Mouse (Mus musculus) heart, adult 11 months (tissue): ENCODE measurements around the gene Itih4.

Experiments used
- DNase-seq: peaks from one replicate; pipeline ENCODE4 v3.0.0; 2022

Itih4 gene

GRCm38 (mm10) chr14:30886204-30886603, at the start of gene Itih4:
Itih4 (plus strand) TSS chr14:30886476.
- no peak for DNase-seq

GRCm38 (mm10) chr14:30837416-30837996, 48.8 kb upstream of the Itih4 start:
- DNase-seq = peak; percentile 89

- DNase-seq = no peak
These were observed 42.6 kb upstream of the Itih4 start for GRCm38 (mm10) chr14:30843701-30844100.

- no peak for DNase-seq
These were observed 35.8 kb upstream of the Itih4 start for GRCm38 (mm10) chr14:30850504-30850903.

- peak; percentile 93 for DNase-seq
These were observed 34.0 kb upstream of the Itih4 start for GRCm38 (mm10) chr14:30852325-30852724.

GRCm38 (mm10) chr14:30855316-30855715, 31.0 kb upstream of the Itih4 start:
- DNase-seq = peak; percentile 96

- DNase-seq = no peak
These were observed 29.3 kb upstream of the Itih4 start for GRCm38 (mm10) chr14:30856885-30857507.

GRCm38 (mm10) chr14:30857990-30858389, 28.3 kb upstream of the Itih4 start:
- peak; percentile 89 for DNase-seq

- DNase-seq = peak; percentile 84
These were observed 24.7 kb upstream of the Itih4 start for GRCm38 (mm10) chr14:30861421-30862125.

- DNase-seq = peak; percentile 72
These were observed 23.9 kb upstream of the Itih4 start for GRCm38 (mm10) chr14:30862368-30862767.

GRCm38 (mm10) chr14:30865311-30865710, 21.0 kb upstream of the Itih4 start:
- peak; percentile 91 for DNase-seq

GRCm38 (mm10) chr14:30867042-30867441, 19.2 kb upstream of the Itih4 start:
- DNase-seq = peak; percentile 96

GRCm38 (mm10) chr14:30868826-30869225, 17.4 kb upstream of the Itih4 start:
- peak; percentile 85 for DNase-seq

- DNase-seq = peak; percentile 99
These were observed 16.9 kb upstream of the Itih4 start for GRCm38 (mm10) chr14:30869391-30869801.

GRCm38 (mm10) chr14:30870206-30871147, 15.8 kb upstream of the Itih4 start:
- DNase-seq = peak; percentile 97

- DNase-seq = peak; percentile 91
These were observed 12.1 kb upstream of the Itih4 start for GRCm38 (mm10) chr14:30874095-30874700.

- peak; percentile 88 for DNase-seq
These were observed 11.0 kb upstream of the Itih4 start for GRCm38 (mm10) chr14:30875130-30875865.

- no peak for DNase-seq
These were observed 10.3 kb upstream of the Itih4 start for GRCm38 (mm10) chr14:30875955-30876354.

GRCm38 (mm10) chr14:30876451-30876850, 9.8 kb upstream of the Itih4 start:
- peak; percentile 95 for DNase-seq

- no peak for DNase-seq
These were observed 8.4 kb upstream of the Itih4 start for GRCm38 (mm10) chr14:30877827-30878226.

- DNase-seq = peak; percentile 99
These were observed 7.2 kb upstream of the Itih4 start, which contains the start of gene Mustn1 for GRCm38 (mm10) chr14:30878958-30879571. Mustn1 (plus strand) TSS chr14:30879200.
